Mouse (Mus musculus) stomach, embryonic 14.5 days (tissue): ENCODE measurements around the gene Rps6kb2. TPM values are rescaled to one million over a fixed set of nuclear protein-coding genes. Genes with fewer than 3 reads are reported as not detected.

Experiments used
- ATAC-seq: fragments of 200-750 bp; cut with Nextera tagmentation; 2 replicates; pipeline ENCODE4 v1.8.0; 2017; ENCODE audit warnings: low read depth, moderate TSS enrichment; ENCODE audit not compliant: insufficient number of reproducible peaks, insufficient read depth, low FRiP score
- H3K27ac ChIP-seq: fragments of 300-500 bp; sonication (generic); 2 replicates; pipeline ENCODE4 v1.5.1; 2014; ENCODE audit warnings: mild to moderate bottlenecking, low read length, moderate library complexity, mixed read lengths
- H3K27me3 ChIP-seq: fragments of 300-500 bp; sonication (generic); 2 replicates; pipeline ENCODE4 v1.6.1; 2014; ENCODE audit warnings: low read length, control low read depth, mixed read lengths; ENCODE audit not compliant: control insufficient read depth, insufficient read depth
- H3K36me3 ChIP-seq: fragments of 300-500 bp; sonication (generic); 2 replicates; pipeline ENCODE4 v1.6.1; 2014; ENCODE audit warnings: mild to moderate bottlenecking, control low read depth, low read length, moderate library complexity, mixed read lengths; ENCODE audit not compliant: control insufficient read depth, insufficient read depth
- H3K4me1 ChIP-seq: fragments of 300-500 bp; sonication (generic); 2 replicates; pipeline ENCODE4 v1.6.1; 2014; ENCODE audit warnings: low read length, control low read depth, mixed read lengths; ENCODE audit not compliant: control insufficient read depth, insufficient read depth
- H3K4me2 ChIP-seq: fragments of 300-500 bp; sonication (generic); replicated peaks from 2 replicates; pipeline ENCODE4 v1.6.1; 2014; ENCODE audit warnings: low read depth, low read length, control low read depth
- H3K4me3 ChIP-seq: fragments of 300-500 bp; sonication (generic); 2 replicates; pipeline ENCODE4 v1.5.1; 2014; ENCODE audit warnings: low read depth, low read length, control low read depth
- H3K9ac ChIP-seq: fragments of 300-500 bp; sonication (generic); replicated peaks from 2 replicates; pipeline ENCODE4 v1.6.1; 2014; ENCODE audit warnings: low read depth, mild to moderate bottlenecking, control low read depth, low read length, moderate library complexity, mixed read lengths
- H3K9me3 ChIP-seq: fragments of 300-500 bp; sonication (generic); 2 replicates; pipeline ENCODE4 v1.6.1; 2016; ENCODE audit warnings: low read depth, low read length, control low read depth; ENCODE audit not compliant: control insufficient read depth
- WGBS: fragments of 180-500 bp; shearing (Covaris S2); extraction: QIAGEN DNeasy Blood & Tissue Kit; methylation state at CpG from one replicate; pipeline ENCODE4 v1.1.7; 2014; 5-methylcytosine and 5-hydroxymethylcytosine counted together
- polyA plus RNA-seq: library from polyadenylated mRNA; unstranded; fragments of >200 nt; fragmentation: Nextera tagmentation; extraction: Ambion mirVana; gene quantifications from 2 replicates; pipeline ENCODE4 v1.2.1, GENCODE M21; 2014

Rps6kb2 gene
- polyA plus RNA-seq, 1 experiment from 2014 or later = 38.9 TPM

GRCm38 (mm10) chr19:4191528-4192250 lies 28.5 kb upstream of the Rps6kb2 start, which contains the start of gene Ppp1ca:
Gene Ppp1ca (plus strand): TSS chr19:4192065.
- ATAC-seq = peak; percentile 94
- WGBS = 4% methylated on average over 44 of the region's 47 CpGs

GRCm38 (mm10) chr19:4190831-4191334 lies 27.7 kb upstream of the Rps6kb2 start, which contains the start of gene Tbc1d10c:
Gene Tbc1d10c (minus strand): TSS chr19:4191284.
- Histone ChIP-seq H3K27ac (peak within 1 kb of the TSS; percentile 96), H3K4me2 (peak within 1 kb of the TSS; percentile 97), H3K4me1 (peaks cover 13% of the 10 kb centered on the region), H3K9me3 (no peaks in the 10 kb centered on the region), H3K36me3 (peaks cover 30% of the 10 kb centered on the region), H3K4me3 (peak within 1 kb of the TSS; percentile 98), H3K27me3 (no peaks in the 10 kb centered on the region), H3K9ac (peak within 1 kb of the TSS; percentile 92)
- ATAC-seq = no peak
- WGBS = 29% methylated on average over 4 of the region's 4 CpGs

More at GRCm38 (mm10) chr19:4191528-4192250, 28.5 kb upstream of the Rps6kb2 start, which contains the start of gene Ppp1ca:
- H3K4me3 ChIP-seq = peak within 1 kb of the TSS; percentile 98
- H3K4me2 ChIP-seq = peak within 1 kb of the TSS; percentile 97
- peaks cover 21% of the 10 kb centered on the region for H3K4me1 ChIP-seq
- no peaks in the 10 kb centered on the region for H3K27me3 ChIP-seq
- H3K36me3 ChIP-seq = peaks cover 37% of the 10 kb centered on the region
- H3K9me3 ChIP-seq = no peaks in the 10 kb centered on the region
- H3K27ac ChIP-seq = peak within 1 kb of the TSS; percentile 96
- H3K9ac ChIP-seq = peak within 1 kb of the TSS; percentile 92

- Histone ChIP-seq H3K4me1 (peaks cover 19% of the 10 kb centered on the region), H3K4me3 (no peak overlapping the region), H3K9me3 (no peaks in the 10 kb centered on the region), H3K27me3 (no peaks in the 10 kb centered on the region), H3K9ac (no peak overlapping the region), H3K4me2 (no peak overlapping the region), H3K27ac (no peak overlapping the region), H3K36me3 (peaks cover 12% of the 10 kb centered on the region)
- 85% methylated on average over 12 of the region's 12 CpGs for WGBS
- ATAC-seq = no peak
Observed at GRCm38 (mm10) chr19:4189051-4189620, 26.0 kb upstream of the Rps6kb2 start.

GRCm38 (mm10) chr19:4187303-4187702 lies 24.1 kb upstream of the Rps6kb2 start:
- Histone ChIP-seq H3K27me3 (no peaks in the 10 kb centered on the region), H3K4me1 (peaks cover 6% of the 10 kb centered on the region), H3K9ac (no peak overlapping the region), H3K9me3 (no peaks in the 10 kb centered on the region), H3K4me3 (no peak overlapping the region), H3K36me3 (no peaks in the 10 kb centered on the region), H3K4me2 (no peak overlapping the region), H3K27ac (no peak overlapping the region)
- ATAC-seq = no peak
- 63% methylated on average over 3 of the region's 3 CpGs for WGBS

GRCm38 (mm10) chr19:4184976-4185975 lies 22.1 kb upstream of the Rps6kb2 start:
- Histone ChIP-seq H3K27ac (peak overlapping the region; percentile 44; the same call in 1 of the 2 replicates), H3K27me3 (no peaks in the 10 kb centered on the region), H3K9ac (no peak overlapping the region), H3K4me1 (peaks cover 9% of the 10 kb centered on the region), H3K4me3 (no peak overlapping the region), H3K9me3 (no peaks in the 10 kb centered on the region), H3K4me2 (no peak overlapping the region), H3K36me3 (no peaks in the 10 kb centered on the region)
- WGBS = 42% methylated on average over 15 of the region's 15 CpGs
- 0 out of 2 replicates have a peak, but pooled peaks have one; percentile 49 for ATAC-seq

- H3K4me2 ChIP-seq = no peak overlapping the region
- H3K27me3 ChIP-seq = no peaks in the 10 kb centered on the region
- no peak for ATAC-seq
- H3K4me3 ChIP-seq = no peak overlapping the region
- H3K9ac ChIP-seq = no peak overlapping the region
- peaks cover 9% of the 10 kb centered on the region for H3K4me1 ChIP-seq
- H3K36me3 ChIP-seq = no peaks in the 10 kb centered on the region
- no peak overlapping the region for H3K27ac ChIP-seq
- H3K9me3 ChIP-seq = no peaks in the 10 kb centered on the region
- WGBS = 83% methylated on average over 2 of the region's 2 CpGs
Observed at GRCm38 (mm10) chr19:4183689-4184088, 20.5 kb upstream of the Rps6kb2 start.

- Histone ChIP-seq H3K27me3 (no peaks in the 10 kb centered on the region), H3K4me2 (no peak overlapping the region), H3K9me3 (no peaks in the 10 kb centered on the region), H3K36me3 (no peaks in the 10 kb centered on the region), H3K9ac (no peak overlapping the region), H3K27ac (no peak overlapping the region), H3K4me3 (no peak overlapping the region), H3K4me1 (peaks cover 9% of the 10 kb centered on the region)
- WGBS = 37% methylated on average over 3 of the region's 3 CpGs
- no peak for ATAC-seq
Observed at GRCm38 (mm10) chr19:4181892-4182291, 18.7 kb upstream of the Rps6kb2 start.

- ATAC-seq = no peak
- Histone ChIP-seq H3K9me3 (no peaks in the 10 kb centered on the region), H3K36me3 (no peaks in the 10 kb centered on the region), H3K27me3 (no peaks in the 10 kb centered on the region), H3K4me3 (no peak overlapping the region), H3K4me1 (peaks cover 12% of the 10 kb centered on the region), H3K4me2 (no peak overlapping the region), H3K9ac (no peak overlapping the region), H3K27ac (no peak overlapping the region)
- WGBS = 86% methylated on average over 7 of the region's 7 CpGs
Observed at GRCm38 (mm10) chr19:4180411-4180810, 17.3 kb upstream of the Rps6kb2 start.
